Mouse (Mus musculus) midbrain, embryonic 12.5 days (tissue): Measurements from ENCODE around the gene Bahcc1. TPM values are rescaled to one million over a fixed set of nuclear protein-coding genes. Genes with fewer than 3 reads are reported as not detected.

Experiments used
- ATAC-seq: fragments of 200-750 bp; cut with Nextera tagmentation; 2 replicates; pipeline ENCODE4 v1.8.0; 2017; ENCODE audit warnings: low read depth, moderate TSS enrichment, moderate library complexity; ENCODE audit not compliant: low FRiP score
- H3K27ac ChIP-seq: fragments of 300-500 bp; sonication (generic); replicated peaks from 2 replicates; pipeline ENCODE4 v1.5.1; 2016; ENCODE audit warnings: mild to moderate bottlenecking
- H3K27me3 ChIP-seq: fragments of 300-500 bp; sonication (generic); 2 replicates; pipeline ENCODE4 v1.6.1; 2016; ENCODE audit warnings: mild to moderate bottlenecking
- H3K36me3 ChIP-seq: fragments of 300-500 bp; sonication (generic); 2 replicates; pipeline ENCODE4 v1.6.1; 2016
- H3K4me1 ChIP-seq: fragments of 300-500 bp; sonication (generic); 2 replicates; pipeline ENCODE4 v1.6.1; 2016
- H3K4me2 ChIP-seq: fragments of 300-500 bp; sonication (generic); replicated peaks from 2 replicates; pipeline ENCODE4 v1.6.1; 2016; ENCODE audit warnings: mild to moderate bottlenecking, moderate library complexity
- H3K4me3 ChIP-seq: fragments of 300-500 bp; sonication (generic); 2 replicates; pipeline ENCODE4 v1.5.1; 2016; ENCODE audit warnings: mild to moderate bottlenecking
- H3K9ac ChIP-seq: fragments of 300-500 bp; sonication (generic); replicated peaks from 2 replicates; pipeline ENCODE4 v1.6.1; 2016; ENCODE audit warnings: mild to moderate bottlenecking, moderate library complexity
- H3K9me3 ChIP-seq: fragments of 300-500 bp; sonication (generic); 2 replicates; pipeline ENCODE4 v1.6.1; 2016; ENCODE audit warnings: mild to moderate bottlenecking
- WGBS: fragments of 180-500 bp; shearing (Covaris S2); methylation state at CpG from one replicate; pipeline ENCODE4 v1.1.7; 2016; 5-methylcytosine and 5-hydroxymethylcytosine counted together
- polyA plus RNA-seq: library from polyadenylated mRNA; unstranded; fragments of >200 nt; fragmentation: Nextera tagmentation; extraction: Ambion mirVana; gene quantifications from 2 replicates; pipeline ENCODE4 v1.2.1, GENCODE M21; 2016

The Bahcc1 gene
- polyA plus RNA-seq, 1 experiment from 2014 or later = 26.1 TPM

DNA sequence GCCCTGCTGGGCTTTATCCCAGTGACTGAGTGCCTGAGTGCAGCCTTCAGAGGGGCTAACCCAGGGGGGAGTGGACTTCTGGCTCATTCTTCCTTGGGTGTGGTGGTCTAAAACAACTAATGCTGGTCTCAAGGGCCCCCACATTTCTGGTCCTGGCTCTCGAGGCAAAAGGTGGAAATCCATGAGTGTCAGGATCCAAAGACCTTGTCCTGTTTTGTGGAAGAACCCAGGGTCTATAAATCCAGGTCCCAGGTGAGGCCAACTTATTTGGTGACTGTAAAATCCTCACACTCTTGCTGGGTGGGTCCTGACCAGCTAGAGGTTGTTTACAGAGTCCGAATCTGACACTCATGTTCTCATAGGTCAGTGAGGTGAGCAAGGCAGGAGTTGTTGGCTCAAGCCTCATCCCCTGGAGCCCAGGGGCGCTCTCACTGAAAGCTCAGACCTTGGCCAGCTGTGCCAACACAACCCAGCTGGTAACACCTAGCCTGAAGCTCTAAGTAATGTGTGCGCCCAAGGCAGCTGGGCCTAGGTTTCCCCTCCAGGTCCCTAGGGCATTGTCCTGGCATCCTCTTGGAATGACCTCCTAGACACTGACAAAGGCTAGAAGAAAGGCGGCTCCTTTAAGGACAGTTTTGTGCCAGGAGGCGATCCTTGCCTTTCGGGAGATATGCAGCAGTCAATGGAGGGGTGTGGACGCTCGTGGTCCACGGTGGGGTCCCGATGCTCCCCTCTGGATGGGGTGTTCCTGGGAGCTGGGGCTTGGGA, 8.1 kb upstream of the Bahcc1 start:
- Histone ChIP-seq H3K4me2 (peak overlapping the region; percentile 97), H3K9ac (peak overlapping the region; percentile 69), H3K36me3 (no peaks in the 10 kb centered on the region), H3K9me3 (no peaks in the 10 kb centered on the region), H3K27ac (peak overlapping the region; percentile 77), H3K27me3 (peaks cover 6% of the 10 kb centered on the region; the same call in 1 of the 2 replicates), H3K4me1 (peaks cover 91% of the 10 kb centered on the region), H3K4me3 (peak overlapping the region; percentile 30)
- 23% methylated on average over 11 of the region's 11 CpGs for WGBS
- no peak for ATAC-seq

DNA sequence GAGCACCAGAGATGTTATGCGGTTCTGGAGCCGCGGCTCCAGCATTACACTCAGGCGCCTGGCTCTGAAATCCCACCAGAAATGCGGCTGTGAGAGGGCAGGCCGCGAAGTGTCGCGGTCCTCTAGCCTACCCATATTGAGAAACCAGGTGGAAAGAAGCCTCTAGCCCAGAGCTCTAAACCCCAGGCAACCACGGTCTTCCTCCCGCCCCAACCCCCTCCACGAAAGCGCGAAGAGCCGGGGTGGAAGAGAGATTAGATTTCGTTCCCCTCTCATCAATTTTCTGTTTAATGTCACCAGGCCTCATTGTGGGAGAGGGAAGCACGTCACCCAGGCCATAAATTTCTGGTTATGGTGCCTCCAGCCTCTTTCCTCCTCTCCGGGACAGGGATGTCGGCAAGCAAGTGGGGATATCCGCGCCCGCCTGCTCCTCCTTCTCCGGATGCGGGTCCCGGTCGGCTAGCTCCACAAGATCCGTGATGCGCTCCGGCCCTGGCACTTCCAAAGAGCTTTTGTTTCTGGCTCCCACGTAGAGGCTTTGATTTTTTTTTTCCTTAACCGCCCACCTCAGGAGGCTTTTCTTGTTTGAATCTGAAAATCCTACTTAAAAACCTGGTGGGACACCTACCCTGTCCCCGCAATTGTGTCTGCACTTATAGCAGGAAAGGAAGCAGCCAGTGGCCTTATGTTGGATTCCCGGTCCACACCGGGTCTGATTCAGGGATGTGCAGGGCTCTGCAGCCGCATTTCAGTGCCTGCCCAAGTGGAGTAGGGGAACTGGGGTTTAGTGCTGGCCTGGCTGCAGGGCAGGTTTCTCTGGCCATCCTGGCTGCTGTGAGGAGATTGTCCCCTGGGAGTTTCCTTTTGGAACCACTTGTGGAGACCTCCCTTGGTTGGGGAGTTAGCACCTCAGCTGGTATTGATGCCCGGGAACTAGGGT, 7.2 kb upstream of the Bahcc1 start:
- Histone ChIP-seq H3K9me3 (no peaks in the 10 kb centered on the region), H3K4me1 (peaks cover 88% of the 10 kb centered on the region), H3K9ac (peak overlapping the region; percentile 69), H3K4me2 (peak overlapping the region; percentile 97), H3K27ac (peak overlapping the region; percentile 77), H3K36me3 (no peaks in the 10 kb centered on the region), H3K27me3 (peaks cover 6% of the 10 kb centered on the region; the same call in 1 of the 2 replicates), H3K4me3 (peak overlapping the region; percentile 30)
- 4% methylated on average over 36 of the region's 36 CpGs for WGBS
- no peak for ATAC-seq

DNA sequence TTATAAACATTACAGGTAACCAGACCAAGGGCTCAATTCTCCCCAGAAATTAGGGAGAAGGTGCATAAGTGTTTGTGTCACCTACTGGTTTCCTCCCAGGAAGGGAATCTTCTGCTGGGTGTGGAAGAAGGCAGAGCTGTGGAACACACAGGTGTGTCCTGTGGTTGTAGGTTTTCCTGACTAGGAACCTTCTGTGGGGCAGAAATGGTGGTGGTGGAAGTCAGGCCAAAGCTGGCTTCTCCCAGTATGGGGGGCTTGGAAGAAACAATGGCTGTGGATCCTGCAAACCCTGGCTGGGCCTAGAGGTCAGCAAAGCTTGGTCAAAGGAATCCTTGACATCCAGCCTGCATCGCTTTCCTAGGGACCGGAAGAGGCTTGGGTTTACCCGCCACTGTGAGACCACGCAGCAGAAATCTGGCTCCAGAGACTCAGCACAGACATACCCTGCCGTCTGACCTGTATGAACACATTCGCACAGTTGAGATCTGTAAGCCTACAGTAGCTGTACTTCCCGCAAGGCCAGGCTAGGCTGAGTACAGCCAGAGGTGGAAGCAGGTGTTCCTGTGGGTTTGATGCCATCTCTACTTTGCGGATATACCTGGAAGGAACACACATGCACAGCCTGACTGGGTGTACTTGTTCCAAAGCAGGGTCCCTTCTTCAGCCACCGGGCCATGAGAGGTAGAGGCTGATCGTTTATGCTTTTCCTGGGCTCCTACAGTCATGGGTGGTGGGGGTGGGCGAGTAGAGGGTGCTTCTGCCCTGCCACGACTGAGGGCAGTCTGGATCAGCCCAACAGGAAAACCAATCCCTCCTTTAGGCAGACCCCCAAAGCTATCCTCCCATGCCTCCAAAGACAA, 6.1 kb upstream of the Bahcc1 start:
- Histone ChIP-seq H3K4me1 (peaks cover 77% of the 10 kb centered on the region), H3K27me3 (peaks cover 6% of the 10 kb centered on the region; the same call in 1 of the 2 replicates), H3K9ac (0 out of 2 replicates have a peak overlapping the region, but pooled peaks have one; percentile 31), H3K9me3 (no peaks in the 10 kb centered on the region), H3K4me3 (peak overlapping the region; percentile 30; the same call in 1 of the 2 replicates), H3K27ac (peak overlapping the region; percentile 77), H3K4me2 (peak overlapping the region; percentile 97), H3K36me3 (no peaks in the 10 kb centered on the region)
- 53% methylated on average over 12 of the region's 12 CpGs for WGBS
- ATAC-seq = no peak

DNA sequence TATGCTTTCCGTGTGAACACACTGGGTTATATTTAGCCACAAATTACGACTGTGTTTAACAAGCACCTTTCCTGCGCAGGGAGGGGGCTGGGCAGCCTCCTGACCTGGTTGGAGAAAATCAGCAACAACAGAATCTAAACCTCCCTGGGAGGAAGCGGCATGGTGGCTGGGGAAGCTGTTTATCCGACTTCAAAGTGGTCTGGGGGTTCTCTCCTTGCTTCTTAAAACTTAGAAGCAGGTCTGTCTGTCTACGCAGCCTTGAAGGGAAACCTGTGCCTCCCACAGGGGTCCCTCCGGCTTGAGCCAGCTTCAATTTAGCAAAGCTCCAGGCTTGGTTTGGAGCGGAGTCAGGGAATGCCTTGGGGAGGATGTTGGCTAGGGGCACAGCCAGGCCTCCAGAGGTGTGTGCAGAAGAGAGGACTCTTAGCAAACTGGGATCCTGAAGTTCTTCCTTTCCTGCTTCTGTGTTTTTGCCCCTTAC, 5.1 kb upstream of the Bahcc1 start:
- no peaks in the 10 kb centered on the region for H3K9me3 ChIP-seq
- H3K9ac ChIP-seq = peak overlapping the region; percentile 99
- peak overlapping the region; percentile 97 for H3K4me2 ChIP-seq
- peaks cover 6% of the 10 kb centered on the region; the same call in 1 of the 2 replicates for H3K27me3 ChIP-seq
- peak overlapping the region; percentile 97; the same call in 1 of the 2 replicates for H3K4me3 ChIP-seq
- 13% methylated on average over 8 of the region's 8 CpGs for WGBS
- H3K27ac ChIP-seq = peak overlapping the region; percentile 77
- no peak for ATAC-seq
- no peaks in the 10 kb centered on the region for H3K36me3 ChIP-seq
- peaks cover 76% of the 10 kb centered on the region for H3K4me1 ChIP-seq

DNA sequence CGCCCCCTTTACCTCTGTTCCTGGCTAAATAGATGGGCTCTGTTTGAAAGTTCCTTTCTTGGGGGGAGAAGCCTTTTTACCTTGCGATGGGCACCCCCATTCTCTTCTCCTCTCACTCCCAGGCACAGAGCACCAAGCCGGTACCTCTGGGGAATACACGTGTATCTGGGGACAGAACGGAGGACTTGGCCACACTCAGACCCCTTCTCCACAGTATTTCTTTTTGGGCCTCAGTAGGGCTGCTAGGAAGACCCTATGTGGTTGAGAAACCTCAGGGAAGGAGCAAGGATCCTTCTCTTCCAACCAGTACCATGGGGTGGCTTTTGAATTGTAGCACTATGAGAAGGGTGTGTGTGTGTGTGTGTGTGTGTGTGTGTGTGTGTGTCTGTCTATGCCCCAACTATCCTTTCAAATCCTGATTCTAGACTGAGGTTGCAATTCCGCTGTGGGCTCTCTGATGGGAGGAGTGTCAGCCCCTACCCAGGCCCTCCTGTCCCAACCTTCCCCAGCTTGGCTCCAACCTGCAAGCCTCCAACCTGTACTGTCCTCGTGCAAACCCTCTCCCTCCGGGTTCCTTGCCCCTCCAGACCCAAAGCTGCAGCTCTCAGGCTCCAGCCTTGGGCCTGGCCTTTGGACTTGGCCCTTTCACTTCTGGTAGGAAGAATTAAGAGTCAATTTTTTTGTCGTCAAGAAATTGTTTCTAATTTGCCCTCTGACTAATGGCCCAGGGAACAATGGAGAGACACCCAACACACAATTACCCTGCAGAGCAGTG, 4.4 kb upstream of the Bahcc1 start:
- ATAC-seq = no peak
- 35% methylated on average over 9 of the region's 9 CpGs for WGBS
- Histone ChIP-seq H3K27me3 (peaks cover 6% of the 10 kb centered on the region; the same call in 1 of the 2 replicates), H3K4me2 (peak overlapping the region; percentile 97), H3K4me3 (peak overlapping the region; percentile 97), H3K4me1 (peaks cover 74% of the 10 kb centered on the region), H3K36me3 (no peaks in the 10 kb centered on the region), H3K9me3 (no peaks in the 10 kb centered on the region), H3K9ac (peak overlapping the region; percentile 99), H3K27ac (peak overlapping the region; percentile 98)

DNA sequence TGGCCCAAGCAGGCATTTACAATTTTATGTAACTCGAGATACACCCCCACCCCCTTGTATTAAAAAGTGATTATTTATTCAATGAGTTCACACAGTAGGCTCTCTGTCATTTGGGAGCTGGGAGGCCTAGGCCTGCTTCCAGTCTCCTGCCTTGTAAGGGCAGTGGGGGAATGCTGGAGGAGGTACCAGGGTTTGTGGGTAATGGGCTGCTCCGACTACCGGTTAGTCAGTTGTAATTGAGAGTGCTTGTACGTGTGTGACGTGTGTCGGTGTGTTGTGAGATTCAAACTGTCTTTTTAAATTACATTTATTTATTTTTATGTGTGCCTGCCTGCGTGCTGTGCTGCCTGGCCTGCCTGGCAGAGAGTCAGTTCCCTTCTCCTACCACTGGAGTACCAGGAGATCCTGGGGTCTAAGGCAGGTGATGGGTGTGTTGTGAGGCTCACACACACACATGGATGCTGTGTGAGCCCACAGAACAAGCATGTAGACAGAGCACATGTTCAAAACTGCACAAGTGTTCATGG, 3.8 kb upstream of the Bahcc1 start:
- Histone ChIP-seq H3K27ac (peak overlapping the region; percentile 98), H3K4me1 (peaks cover 67% of the 10 kb centered on the region), H3K4me3 (peak overlapping the region; percentile 97), H3K36me3 (no peaks in the 10 kb centered on the region), H3K9ac (peak overlapping the region; percentile 99), H3K27me3 (peaks cover 6% of the 10 kb centered on the region; the same call in 1 of the 2 replicates), H3K4me2 (peak overlapping the region; percentile 97), H3K9me3 (no peaks in the 10 kb centered on the region)
- no peak for ATAC-seq
- WGBS = 19% methylated on average over 7 of the region's 7 CpGs

DNA sequence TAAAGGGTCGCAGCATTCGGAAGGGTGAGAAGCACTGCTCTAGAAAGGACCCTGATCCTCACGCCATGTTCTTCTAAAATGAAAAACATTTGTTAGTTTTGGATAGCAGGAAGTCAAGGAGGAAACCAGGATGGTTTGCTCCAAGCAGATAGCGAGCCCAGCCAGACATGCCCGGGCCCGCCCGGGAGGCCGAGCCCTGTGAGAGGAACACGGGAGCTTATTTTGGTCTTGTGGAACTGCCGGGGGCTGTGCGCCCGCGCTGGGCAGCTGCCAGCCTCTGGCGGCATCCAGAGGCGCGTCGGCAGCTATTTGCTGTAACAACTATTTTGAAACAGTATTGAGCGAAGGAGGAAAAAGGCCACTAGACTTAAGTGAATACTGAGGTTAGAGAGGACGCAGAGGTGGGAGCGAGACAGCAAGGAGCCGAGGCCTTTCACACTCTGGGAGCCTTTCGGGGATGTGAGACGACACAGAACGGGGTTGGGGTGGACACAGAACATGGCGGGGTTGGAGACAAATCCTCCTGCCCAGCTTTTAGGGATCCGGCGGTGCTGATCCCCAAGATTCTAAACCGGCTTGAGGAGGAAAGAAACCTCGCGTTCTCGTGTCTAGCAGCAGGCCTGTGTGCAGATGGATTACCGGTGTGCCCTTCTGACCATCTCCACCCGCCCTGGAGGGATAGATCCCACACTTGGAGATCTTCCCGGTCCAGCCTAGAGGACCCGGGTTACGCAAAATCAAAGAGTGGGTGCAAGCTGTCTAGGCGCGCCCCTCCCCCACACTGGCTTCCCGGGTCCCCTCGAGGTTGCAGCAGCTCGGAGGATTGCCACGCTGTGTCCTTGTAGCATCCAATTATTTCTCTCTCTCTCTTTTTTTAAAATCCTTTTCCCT, 2.6 kb upstream of the Bahcc1 start:
- 2% methylated on average over 42 of the region's 42 CpGs for WGBS
- Histone ChIP-seq H3K9ac (peak overlapping the region; percentile 99), H3K4me1 (peaks cover 55% of the 10 kb centered on the region)

DNA sequence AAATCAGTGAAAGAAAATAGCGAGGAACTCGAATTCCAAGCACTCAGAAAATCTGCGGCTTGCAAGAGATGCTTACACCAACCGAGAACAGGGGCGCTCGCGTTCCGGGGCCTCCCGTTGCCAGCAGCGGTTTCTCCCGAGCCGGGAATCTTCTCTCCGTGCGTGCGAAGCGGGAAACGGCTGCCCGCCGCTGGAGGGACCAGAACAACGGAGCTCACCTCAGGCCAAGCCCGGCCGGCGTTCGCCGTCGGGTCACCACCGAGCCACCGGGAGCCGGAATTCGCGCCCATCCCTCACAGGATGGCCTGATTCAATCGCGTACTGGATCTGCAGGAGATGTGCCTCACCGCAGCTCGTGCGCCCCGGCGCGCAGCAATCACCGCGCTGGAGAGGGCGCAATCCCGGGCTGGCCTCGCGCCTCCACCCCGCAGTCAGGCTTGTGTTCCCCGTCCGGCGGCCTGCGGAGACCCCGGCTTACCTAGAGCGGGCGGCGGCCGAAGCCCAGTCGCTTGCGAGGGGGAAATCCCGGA, 1.8 kb upstream of the Bahcc1 start:
- peak overlapping the region; percentile 98 for H3K27ac ChIP-seq
- peaks cover 47% of the 10 kb centered on the region for H3K4me1 ChIP-seq
- H3K27me3 ChIP-seq = peaks cover 6% of the 10 kb centered on the region; the same call in 1 of the 2 replicates
- no peak for ATAC-seq
- H3K4me3 ChIP-seq = peak overlapping the region; percentile 97
- under 1% methylated on average over 58 of the region's 58 CpGs for WGBS
- H3K4me2 ChIP-seq = peak overlapping the region; percentile 97
- H3K36me3 ChIP-seq = no peaks in the 10 kb centered on the region
- no peaks in the 10 kb centered on the region for H3K9me3 ChIP-seq
- H3K9ac ChIP-seq = peak overlapping the region; percentile 99

More for the DNA sequence above, 2.6 kb upstream of the Bahcc1 start:
- Histone ChIP-seq H3K9me3 (no peaks in the 10 kb centered on the region), H3K27me3 (peaks cover 6% of the 10 kb centered on the region; the same call in 1 of the 2 replicates), H3K4me3 (peak overlapping the region; percentile 97), H3K4me2 (peak overlapping the region; percentile 97), H3K36me3 (no peaks in the 10 kb centered on the region), H3K27ac (peak overlapping the region; percentile 98)
- ATAC-seq = no peak

DNA sequence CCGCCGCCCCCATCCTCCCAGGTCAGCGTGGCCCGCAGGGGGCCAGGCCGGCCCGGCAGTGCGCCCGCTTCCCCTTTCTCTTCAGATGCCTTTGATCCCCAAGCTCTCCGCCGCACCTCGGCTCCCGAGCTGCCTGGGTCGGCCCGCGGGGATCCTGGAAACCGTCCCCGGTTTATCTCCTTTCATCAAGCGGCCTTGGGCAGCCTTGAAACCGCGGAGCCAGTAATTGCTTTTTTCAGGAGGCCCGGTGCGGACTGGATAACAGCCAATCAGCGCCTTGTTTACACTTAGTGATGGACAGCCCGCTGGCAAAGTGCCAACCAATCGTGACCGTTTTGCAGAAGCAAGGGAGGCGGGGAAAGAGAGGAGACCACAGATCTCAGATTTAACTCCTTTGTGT, 1.4 kb upstream of the Bahcc1 start:
- Histone ChIP-seq H3K27me3 (peaks cover 6% of the 10 kb centered on the region; the same call in 1 of the 2 replicates), H3K27ac (peak overlapping the region; percentile 98), H3K36me3 (no peaks in the 10 kb centered on the region), H3K4me2 (peak overlapping the region; percentile 97), H3K4me3 (peak overlapping the region; percentile 97), H3K4me1 (peaks cover 43% of the 10 kb centered on the region), H3K9ac (peak overlapping the region; percentile 99), H3K9me3 (no peaks in the 10 kb centered on the region)
- peak; percentile 73 for ATAC-seq
- 0% methylated on average over 22 of the region's 27 CpGs for WGBS
